Mouse (Mus musculus): ENCODE measurements around the gene Zswim5.

Gene Zswim5

DNA sequence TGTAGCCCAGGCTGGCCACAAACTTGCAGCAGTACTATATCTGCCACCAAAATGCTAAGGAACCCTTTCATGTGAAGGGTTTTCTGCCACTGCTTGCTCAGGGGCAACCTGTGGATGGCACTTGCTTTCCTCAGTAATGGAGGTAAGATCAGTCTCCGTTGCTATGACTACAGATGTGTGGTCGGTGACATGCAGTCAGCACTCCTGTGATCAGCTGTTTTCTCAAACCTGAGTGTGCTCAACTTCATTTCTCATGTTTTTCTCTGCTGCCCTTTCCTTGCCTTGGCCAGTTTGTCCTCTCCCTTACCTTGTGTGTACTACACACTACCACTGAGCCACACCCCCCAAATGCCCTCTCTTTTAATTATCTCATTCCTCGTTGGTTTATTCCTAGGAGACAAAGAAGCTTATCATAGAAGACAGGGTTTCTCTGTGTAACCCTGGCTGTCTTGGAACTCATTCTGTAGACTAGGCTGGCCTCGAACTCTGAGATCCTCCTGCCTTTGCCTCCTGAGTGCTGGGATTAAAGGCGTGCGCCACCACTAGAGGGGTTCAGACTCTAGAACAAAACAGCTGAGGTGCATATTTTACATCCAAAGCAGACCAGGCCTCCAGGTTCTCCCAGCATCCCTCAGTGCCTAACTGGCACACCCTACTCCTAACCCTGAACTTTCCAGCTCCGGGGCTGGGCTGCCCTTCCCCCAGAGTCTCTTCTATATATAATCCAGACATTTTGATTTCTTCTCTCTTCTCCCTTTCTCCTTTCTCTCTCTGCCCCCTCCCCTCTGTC lies 128.6 kb downstream of the Zswim5 start:
- peak; percentile 38 for DNase-seq (ENCODE audit: low read depth)

DNA sequence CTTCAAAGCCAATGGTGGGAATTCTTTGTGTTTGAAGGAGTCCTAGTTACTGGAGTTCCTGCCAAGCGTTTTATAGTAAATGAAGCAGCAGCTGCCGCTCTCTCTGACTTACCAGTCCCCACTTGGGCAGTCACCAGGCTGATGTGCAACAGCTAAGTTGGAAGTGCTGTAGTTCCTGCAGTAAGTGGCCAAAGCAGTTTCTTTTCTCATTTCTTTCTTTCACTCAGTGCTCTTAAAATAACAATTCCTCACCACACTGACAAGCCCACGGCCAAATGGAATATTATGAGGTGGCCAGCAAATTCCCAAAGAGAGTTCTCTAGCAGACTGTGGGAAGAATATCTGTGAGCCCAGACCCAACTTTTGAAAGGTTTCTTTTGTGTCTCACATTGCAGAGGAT lies 129.9 kb downstream of the Zswim5 start:
- no peak for DNase-seq (ENCODE audit: low read depth)

DNA sequence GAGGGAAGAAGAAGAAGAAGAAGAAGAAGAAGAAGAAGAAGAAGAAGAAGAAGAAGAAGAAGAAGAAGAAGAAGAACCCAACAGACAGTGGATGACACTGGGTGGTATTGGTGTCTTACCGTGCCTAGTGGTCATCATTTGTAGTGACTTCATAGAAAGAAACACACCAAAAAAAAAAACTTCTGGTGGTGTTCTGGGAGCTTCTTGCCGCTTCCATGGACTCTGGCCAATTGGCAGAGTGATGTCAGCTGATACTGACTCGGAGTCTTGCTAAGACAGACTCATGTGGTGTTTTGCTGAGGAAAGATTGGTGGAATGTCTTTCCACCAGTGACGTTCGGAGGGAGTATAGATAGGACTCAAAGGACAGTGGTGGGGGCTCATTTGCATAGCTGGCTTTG lies 133.1 kb downstream of the Zswim5 start:
- no peak for DNase-seq (ENCODE audit: low read depth)

GRCm38 (mm10) chr4:117013596-117013995 lies 136.4 kb downstream of the Zswim5 start:
- no peak for DNase-seq (ENCODE audit: low read depth)

DNA sequence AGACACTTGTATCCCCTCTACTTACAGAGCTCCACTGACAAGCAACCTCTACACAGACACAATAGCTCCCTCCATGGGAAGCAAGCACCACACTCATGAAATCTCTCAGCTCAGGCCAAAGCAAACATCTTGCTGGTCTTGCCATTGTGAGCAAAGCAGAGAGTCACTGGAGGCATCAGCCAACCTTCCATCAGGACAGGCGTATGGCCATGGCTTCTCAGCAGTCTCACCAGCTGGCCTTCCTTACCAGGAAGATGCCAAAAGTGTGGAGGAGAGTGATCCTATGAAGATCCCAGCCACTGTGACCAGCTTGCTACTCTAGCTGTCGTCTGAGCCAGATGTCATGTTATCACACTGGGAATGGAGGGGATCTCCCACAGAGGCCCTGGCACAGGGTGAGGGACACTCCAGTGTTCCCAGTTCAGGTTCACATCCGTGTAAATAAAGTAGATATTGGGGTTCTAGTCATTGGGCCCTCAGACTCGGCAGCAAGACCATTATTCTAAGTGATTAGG lies 137.8 kb downstream of the Zswim5 start:
- DNase-seq (ENCODE audit: low read depth), result no peak

DNA sequence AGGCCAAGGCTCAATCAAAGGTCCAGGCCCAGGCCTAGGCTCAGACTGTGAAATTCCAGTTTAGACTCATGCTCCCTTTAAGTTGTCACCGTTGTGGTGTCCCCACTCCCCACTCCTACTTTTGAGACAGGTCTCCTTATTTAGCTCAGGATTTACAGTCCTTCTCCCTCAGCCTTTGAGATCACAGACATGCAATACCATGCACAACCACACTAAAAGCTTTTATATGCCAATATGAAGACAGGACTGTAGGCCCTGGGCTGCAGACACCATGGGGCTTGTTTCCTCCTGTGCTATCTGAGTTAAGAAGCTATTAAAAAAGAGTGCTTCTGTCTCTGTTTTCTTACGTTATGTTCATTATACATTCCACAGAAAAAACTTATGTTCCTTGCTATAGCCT lies 140.6 kb downstream of the Zswim5 start:
- DNase-seq (ENCODE audit: low read depth), result peak; percentile 49

GRCm38 (mm10) chr4:117018327-117018726 lies 141.2 kb downstream of the Zswim5 start:
- no peak for DNase-seq (ENCODE audit: low read depth)

- peak; percentile 94 for DNase-seq (ENCODE audit: low read depth)
These were observed 142.3 kb downstream of the Zswim5 start, which contains the start of gene Eif2b3 for GRCm38 (mm10) chr4:117019206-117020134. Gene Eif2b3 (plus strand): TSS chr4:117019402.

DNA sequence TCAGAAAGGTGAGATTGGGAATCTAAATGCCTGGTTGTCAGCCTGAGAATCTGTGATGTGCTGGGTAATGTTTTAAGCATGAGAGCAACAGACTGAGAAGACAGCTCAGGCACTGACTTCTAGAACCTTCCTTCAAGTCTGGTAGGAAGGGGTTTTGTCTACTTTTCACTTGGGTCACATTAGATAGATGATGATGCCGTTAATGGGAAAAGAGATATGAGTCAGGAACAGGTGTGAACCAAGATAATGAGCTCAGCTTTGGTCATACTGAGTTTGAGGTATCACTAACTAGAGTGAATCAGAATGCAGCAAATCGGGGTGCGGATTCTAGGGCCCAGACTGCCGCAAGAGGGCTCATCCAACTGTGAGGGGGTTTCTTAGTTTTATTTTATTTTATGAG lies 146.3 kb downstream of the Zswim5 start:
- no peak for DNase-seq (ENCODE audit: low read depth)

DNA sequence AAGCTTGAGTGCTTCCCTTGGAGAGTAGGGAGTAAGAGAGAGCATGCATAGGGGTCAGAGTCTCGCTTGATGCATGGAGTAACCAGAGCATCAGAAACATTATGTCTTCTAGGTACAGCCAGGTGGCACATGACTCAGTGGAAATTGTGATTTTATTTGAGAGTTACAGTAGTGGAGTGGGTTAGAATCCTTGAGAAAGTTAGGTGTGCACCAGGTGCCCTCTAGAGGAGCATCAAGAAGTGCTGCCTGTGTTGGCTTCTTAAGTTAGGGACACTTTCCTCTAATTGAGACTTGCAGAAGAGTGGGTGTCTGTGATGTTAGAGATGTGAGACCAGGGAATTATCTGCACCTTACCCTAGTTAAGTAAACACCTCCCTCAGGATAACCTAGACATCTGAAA lies 153.9 kb downstream of the Zswim5 start:
- peak; percentile 45 for DNase-seq (ENCODE audit: low read depth)

Measured in induced T-regulatory cell, adult 2 months (primary cell).